Mouse (Mus musculus): ENCODE measurements around the gene Arhgef17. TPM values are rescaled to one million over a fixed set of nuclear protein-coding genes. Genes with fewer than 3 reads are reported as not detected.

The Arhgef17 gene
- polyA plus RNA-seq, 1 experiment from 2014 or later: 2.2 TPM

DNA sequence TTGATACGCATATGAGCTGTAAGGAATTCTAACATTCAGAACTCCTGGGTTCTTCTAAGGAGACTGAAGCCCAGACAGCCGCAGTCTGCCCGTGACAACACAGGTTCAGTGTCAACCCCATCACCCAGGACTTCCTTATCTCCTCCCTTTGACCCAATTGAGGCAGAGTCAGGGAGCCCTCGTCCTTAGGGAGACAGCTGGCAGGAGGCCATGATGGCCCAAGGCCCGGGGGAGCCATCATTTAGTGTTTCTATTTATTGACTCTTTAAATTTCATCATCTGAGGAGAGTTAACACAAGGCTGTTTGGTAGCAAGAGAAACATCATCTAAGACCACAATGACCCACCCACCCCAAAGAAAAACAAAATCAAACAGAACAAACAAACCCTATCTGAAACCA, 60.0 kb downstream of the Arhgef17 start:
- DNase-seq (ENCODE audit: low spot score): no peak
- Histone ChIP-seq H3K4me1 (replicated peaks; ENCODE audit: control insufficient read depth, insufficient read depth) (no peaks in the 10 kb centered on the region), H3K27me3 (ENCODE audit: control insufficient read depth, insufficient read depth, low read length) (no peaks in the 10 kb centered on the region), H3K4me2 (replicated peaks; ENCODE audit: low read depth) (no peak overlapping the region), H3K4me3 (ENCODE audit: low read depth, low read length) (no peak overlapping the region), H3K9me3 (ENCODE audit: control insufficient read depth, low read length) (no peaks in the 10 kb centered on the region), H3K27ac (replicated peaks) (no peak overlapping the region), H3K9ac (ENCODE audit: low read length) (no peak overlapping the region), H3K36me3 (ENCODE audit: control insufficient read depth, insufficient read depth, low read length) (peaks cover 11% of the 10 kb centered on the region)
- no peak for ATAC-seq (ENCODE audit: low FRiP score, low TSS enrichment)
- TF ChIP-seq EP300 (optimal IDR thresholded peaks at IDR 0.05) (no peak), CTCF (IDR thresholded peaks at IDR 0.05; ENCODE audit: low read depth) (no peak)
- WGBS: 69% methylated on average over 5 of the region's 5 CpGs

DNA sequence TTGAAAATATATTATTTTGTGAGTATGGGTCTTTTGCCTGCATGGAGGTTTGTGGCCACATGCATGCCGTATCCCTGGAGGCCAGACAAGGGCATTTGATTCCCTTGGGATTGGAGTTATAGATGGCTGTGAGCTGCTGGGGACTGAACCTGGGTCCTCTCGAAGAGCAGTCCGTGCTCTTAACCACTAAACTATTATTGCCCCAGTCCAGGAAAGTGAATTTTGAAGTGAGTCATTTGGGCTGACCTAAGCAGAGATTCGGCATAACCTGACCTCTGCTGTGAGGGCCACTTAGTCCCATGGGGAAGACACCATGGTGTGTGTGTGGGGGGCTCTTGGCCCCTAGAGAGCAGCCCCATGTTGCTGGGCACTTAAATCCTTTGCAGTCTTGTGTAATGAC, 60.6 kb downstream of the Arhgef17 start:
- Histone ChIP-seq H3K4me3 (ENCODE audit: low read depth, low read length) (no peak overlapping the region), H3K27me3 (ENCODE audit: control insufficient read depth, insufficient read depth, low read length) (no peaks in the 10 kb centered on the region), H3K4me1 (replicated peaks; ENCODE audit: control insufficient read depth, insufficient read depth) (no peaks in the 10 kb centered on the region), H3K9me3 (ENCODE audit: control insufficient read depth, low read length) (no peaks in the 10 kb centered on the region), H3K4me2 (replicated peaks; ENCODE audit: low read depth) (no peak overlapping the region), H3K9ac (ENCODE audit: low read length) (no peak overlapping the region), H3K36me3 (ENCODE audit: control insufficient read depth, insufficient read depth, low read length) (peaks cover 11% of the 10 kb centered on the region), H3K27ac (replicated peaks) (no peak overlapping the region)
- ATAC-seq (ENCODE audit: low FRiP score, low TSS enrichment): no peak
- TF ChIP-seq EP300 (optimal IDR thresholded peaks at IDR 0.05): no peak
- TF ChIP-seq CTCF (IDR thresholded peaks at IDR 0.05; ENCODE audit: low read depth): no peak
- no peak for DNase-seq (ENCODE audit: low spot score)
- WGBS: 81% methylated on average over 4 of the region's 4 CpGs

DNA sequence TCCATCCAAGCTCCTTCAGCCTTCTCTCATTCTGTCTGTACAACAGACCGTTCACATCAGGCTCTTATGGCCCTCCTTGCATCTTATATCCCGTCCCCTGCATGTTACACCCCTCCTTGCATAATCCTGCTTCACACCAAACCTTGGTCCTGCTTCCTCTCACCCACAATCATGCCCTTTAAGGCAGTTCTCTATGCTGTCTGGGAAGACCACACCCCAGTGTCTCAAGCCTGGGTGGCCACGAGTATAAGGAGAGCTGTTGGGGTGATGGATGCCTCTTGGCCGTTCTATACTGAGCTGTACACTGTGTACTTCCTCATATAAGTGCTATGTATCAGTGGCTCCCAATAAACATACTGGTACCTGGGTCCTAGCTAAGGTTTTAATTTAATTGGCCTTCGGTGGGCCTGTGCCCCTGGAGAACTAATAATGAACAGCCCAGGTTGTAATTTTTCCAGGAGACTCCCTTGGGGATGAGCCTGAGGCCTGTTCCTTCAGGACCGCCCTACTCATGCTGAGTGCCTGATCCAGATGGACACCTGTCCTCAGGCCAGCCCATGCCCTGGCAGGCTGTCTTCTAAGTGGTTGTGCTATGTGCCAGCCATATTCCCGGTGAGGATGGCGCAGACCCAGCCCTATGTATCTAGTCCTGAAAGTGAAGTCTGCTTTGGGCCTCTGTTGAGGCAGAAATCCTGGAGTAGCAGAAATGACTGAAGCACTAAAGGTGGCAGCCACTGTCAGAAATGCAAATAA, 61.9 kb downstream of the Arhgef17 start:
- ATAC-seq (ENCODE audit: low FRiP score, low TSS enrichment) (no peak), DNase-seq (ENCODE audit: low spot score) (no peak)
- Histone ChIP-seq H3K27ac (replicated peaks) (no peak overlapping the region), H3K9ac (ENCODE audit: low read length) (no peak overlapping the region), H3K36me3 (ENCODE audit: control insufficient read depth, insufficient read depth, low read length) (peaks cover 11% of the 10 kb centered on the region), H3K9me3 (ENCODE audit: control insufficient read depth, low read length) (no peaks in the 10 kb centered on the region), H3K27me3 (ENCODE audit: control insufficient read depth, insufficient read depth, low read length) (no peaks in the 10 kb centered on the region), H3K4me3 (ENCODE audit: low read depth, low read length) (no peak overlapping the region), H3K4me2 (replicated peaks; ENCODE audit: low read depth) (no peak overlapping the region), H3K4me1 (replicated peaks; ENCODE audit: control insufficient read depth, insufficient read depth) (no peaks in the 10 kb centered on the region)
- TF ChIP-seq EP300 (optimal IDR thresholded peaks at IDR 0.05): no peak
- TF ChIP-seq CTCF (IDR thresholded peaks at IDR 0.05; ENCODE audit: low read depth): no peak
- WGBS: 72% methylated on average over 8 of the region's 8 CpGs

DNA sequence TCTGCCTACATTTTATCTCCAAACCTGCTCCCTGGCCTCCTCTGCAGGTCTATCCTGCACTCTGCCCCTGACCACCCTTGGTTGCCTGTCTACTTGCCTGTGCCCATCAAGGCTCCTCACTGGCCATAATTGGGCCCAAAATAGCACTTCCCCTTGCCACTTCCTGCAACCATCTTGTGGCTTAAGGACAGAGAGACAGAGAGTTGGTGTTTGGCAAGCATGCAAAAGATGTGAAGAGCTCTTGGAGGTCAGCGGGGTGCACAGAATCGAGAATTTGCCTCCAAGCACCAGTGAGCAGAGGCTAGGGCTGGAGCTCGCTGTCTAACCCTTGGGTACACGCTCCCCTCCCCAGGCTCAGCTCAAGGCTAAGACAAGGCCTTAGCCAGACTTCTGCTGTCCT, 63.4 kb downstream of the Arhgef17 start:
- 0 out of 2 replicates have a peak overlapping the region, but pooled peaks have one; percentile 18 for H3K27ac ChIP-seq (replicated peaks)
- 69% methylated on average over 4 of the region's 4 CpGs for WGBS
- H3K27me3 ChIP-seq (ENCODE audit: control insufficient read depth, insufficient read depth, low read length): no peaks in the 10 kb centered on the region
- no peak for ATAC-seq (ENCODE audit: low FRiP score, low TSS enrichment)
- no peaks in the 10 kb centered on the region for H3K9me3 ChIP-seq (ENCODE audit: control insufficient read depth, low read length)
- H3K4me2 ChIP-seq (replicated peaks; ENCODE audit: low read depth): no peak overlapping the region
- no peak for DNase-seq (ENCODE audit: low spot score)
- H3K4me3 ChIP-seq (ENCODE audit: low read depth, low read length): no peak overlapping the region
- TF ChIP-seq CTCF (IDR thresholded peaks at IDR 0.05; ENCODE audit: low read depth): no peak
- no peak for TF ChIP-seq EP300 (optimal IDR thresholded peaks at IDR 0.05)
- H3K9ac ChIP-seq (ENCODE audit: low read length): no peak overlapping the region
- no peaks in the 10 kb centered on the region for H3K4me1 ChIP-seq (replicated peaks; ENCODE audit: control insufficient read depth, insufficient read depth)
- peaks cover 10% of the 10 kb centered on the region for H3K36me3 ChIP-seq (ENCODE audit: control insufficient read depth, insufficient read depth, low read length)

DNA sequence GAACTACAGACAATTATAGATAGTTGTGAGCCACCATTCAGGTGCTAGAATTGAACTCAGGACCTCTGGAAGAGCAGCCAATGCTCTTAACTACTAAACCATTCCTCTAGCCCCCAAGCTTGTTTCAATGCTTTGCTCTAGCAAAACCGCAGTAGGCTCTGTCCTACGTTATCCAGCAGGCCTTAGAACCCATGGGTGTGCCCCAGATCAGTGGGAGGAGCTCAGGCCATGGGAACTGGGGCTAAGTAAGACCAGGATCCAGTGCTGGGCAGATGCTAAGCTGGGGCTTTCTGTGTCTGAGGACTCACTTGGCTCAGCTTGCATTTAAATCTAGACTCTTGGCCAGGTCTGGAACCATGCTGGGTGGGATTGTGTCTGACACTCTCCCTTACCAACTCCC, 64.3 kb downstream of the Arhgef17 start:
- Histone ChIP-seq H3K9ac (ENCODE audit: low read length) (no peak overlapping the region), H3K4me2 (replicated peaks; ENCODE audit: low read depth) (no peak overlapping the region), H3K4me3 (ENCODE audit: low read depth, low read length) (no peak overlapping the region), H3K27ac (replicated peaks) (no peak overlapping the region), H3K36me3 (ENCODE audit: control insufficient read depth, insufficient read depth, low read length) (peaks cover 5% of the 10 kb centered on the region), H3K27me3 (ENCODE audit: control insufficient read depth, insufficient read depth, low read length) (no peaks in the 10 kb centered on the region), H3K9me3 (ENCODE audit: control insufficient read depth, low read length) (no peaks in the 10 kb centered on the region), H3K4me1 (replicated peaks; ENCODE audit: control insufficient read depth, insufficient read depth) (no peaks in the 10 kb centered on the region)
- no peak for TF ChIP-seq CTCF (IDR thresholded peaks at IDR 0.05; ENCODE audit: low read depth)
- TF ChIP-seq EP300 (optimal IDR thresholded peaks at IDR 0.05): no peak
- no peak for ATAC-seq (ENCODE audit: low FRiP score, low TSS enrichment)
- DNase-seq (ENCODE audit: low spot score): no peak
- WGBS: 40% methylated on average over 2 of the region's 2 CpGs

DNA sequence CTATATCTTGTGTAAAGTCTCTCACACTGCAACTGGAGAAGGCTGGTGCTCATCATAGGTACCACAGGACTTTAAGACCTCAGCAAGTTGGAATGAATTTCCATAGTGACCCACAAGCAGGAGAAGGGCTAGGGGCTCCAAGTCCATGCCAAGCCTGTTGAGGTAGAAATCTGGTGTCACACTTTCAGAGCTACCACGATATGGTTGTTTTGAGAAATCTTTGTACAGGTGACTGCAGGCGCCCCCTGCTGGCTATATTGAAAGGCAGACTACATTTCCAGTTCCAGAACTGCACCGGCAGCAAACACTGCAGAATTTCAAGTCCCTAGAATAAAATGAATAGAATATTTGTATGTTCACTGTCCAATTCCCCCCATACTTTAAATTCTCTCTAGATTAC, 65.2 kb downstream of the Arhgef17 start:
- H3K4me2 ChIP-seq (replicated peaks; ENCODE audit: low read depth): no peak overlapping the region
- peak; percentile 72 for DNase-seq (ENCODE audit: low spot score)
- TF ChIP-seq EP300 (optimal IDR thresholded peaks at IDR 0.05): no peak
- peak; percentile 87 for TF ChIP-seq CTCF (IDR thresholded peaks at IDR 0.05; ENCODE audit: low read depth)
- H3K9me3 ChIP-seq (ENCODE audit: control insufficient read depth, low read length): no peaks in the 10 kb centered on the region
- WGBS: 7% methylated on average over 3 of the region's 3 CpGs
- H3K4me3 ChIP-seq (ENCODE audit: low read depth, low read length): no peak overlapping the region
- no peaks in the 10 kb centered on the region for H3K4me1 ChIP-seq (replicated peaks; ENCODE audit: control insufficient read depth, insufficient read depth)
- no peak overlapping the region for H3K27ac ChIP-seq (replicated peaks)
- H3K9ac ChIP-seq (ENCODE audit: low read length): no peak overlapping the region
- no peak for ATAC-seq (ENCODE audit: low FRiP score, low TSS enrichment)
- H3K27me3 ChIP-seq (ENCODE audit: control insufficient read depth, insufficient read depth, low read length): no peaks in the 10 kb centered on the region
- H3K36me3 ChIP-seq (ENCODE audit: control insufficient read depth, insufficient read depth, low read length): no peaks in the 10 kb centered on the region
